Mouse (Mus musculus): Measurements from ENCODE around the gene Galnt9. TPM values are rescaled to one million over a fixed set of nuclear protein-coding genes. Genes with fewer than 3 reads are reported as not detected.

Galnt9 gene
- total RNA-seq, 2 experiments from 2014 or later, result not detected

DNA sequence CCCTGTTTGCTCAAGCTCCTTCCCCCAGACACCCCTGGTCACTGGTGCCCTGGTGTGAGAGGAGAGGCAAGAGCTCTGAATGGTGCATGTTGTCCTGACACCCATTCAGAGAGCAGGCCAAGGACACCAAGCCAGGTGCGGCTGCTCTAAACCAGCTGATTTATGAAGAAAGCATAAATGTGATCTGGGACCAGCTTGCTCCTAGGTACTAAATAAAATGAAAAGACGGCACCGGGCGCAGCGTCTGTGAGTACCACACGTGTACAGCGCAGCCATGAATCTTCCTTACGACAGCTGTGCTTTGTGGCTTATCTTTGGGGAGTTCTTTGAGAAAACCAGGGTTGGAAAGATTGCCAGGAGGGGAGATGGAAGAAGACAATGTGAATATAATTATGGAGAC is 8.2 kb upstream of the Galnt9 start:
- DNase-seq (ENCODE audit: low spot score), result no peak

DNA sequence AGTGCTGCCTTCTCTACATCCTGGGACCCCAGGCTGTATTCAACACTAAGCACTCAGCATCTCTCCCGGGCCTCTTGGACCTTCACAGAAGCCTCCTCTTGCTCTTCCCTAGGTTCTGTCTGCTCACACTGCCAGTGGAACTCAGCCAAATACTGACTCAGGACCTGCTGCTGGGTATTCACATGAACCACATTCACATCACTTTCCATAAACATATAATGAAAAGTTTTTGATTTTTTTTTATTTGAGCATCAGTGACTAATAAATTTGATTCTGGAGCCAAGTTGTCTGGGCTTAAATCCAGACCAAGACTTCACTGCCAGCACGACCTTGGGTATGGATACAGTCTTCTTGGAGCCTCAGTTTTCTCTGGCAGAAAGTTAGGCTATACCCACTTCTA is 3.2 kb upstream of the Galnt9 start:
- no peak for DNase-seq (ENCODE audit: low spot score)

GRCm38 (mm10) chr5:110541456-110541855 is 2.7 kb upstream of the Galnt9 start:
- no peak for DNase-seq (ENCODE audit: low spot score)

GRCm38 (mm10) chr5:110544691-110545069 is 525 bp downstream of the Galnt9 start:
- no peak for DNase-seq (ENCODE audit: low spot score)

DNA sequence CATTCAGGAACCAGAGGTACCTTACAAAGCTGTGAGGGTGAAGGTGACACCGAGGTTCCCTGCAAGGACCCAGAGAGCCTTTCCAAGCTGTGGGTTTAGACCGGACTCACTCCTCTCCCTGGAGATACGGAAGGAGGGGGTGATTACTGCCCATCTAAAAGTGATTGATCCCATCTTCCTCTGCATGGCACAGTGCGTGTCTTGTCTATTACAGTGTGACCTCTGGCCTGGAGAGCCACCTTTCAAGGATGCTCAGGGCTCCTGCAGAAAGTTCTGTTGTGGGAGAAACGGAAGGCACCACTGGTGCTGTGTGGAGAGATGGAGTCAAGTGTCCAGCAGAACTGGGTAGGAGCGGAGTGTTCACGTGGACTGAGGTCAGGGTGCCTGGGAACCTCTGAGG is 1.2 kb downstream of the Galnt9 start:
- no peak for DNase-seq (ENCODE audit: low spot score)

GRCm38 (mm10) chr5:110546136-110546535 is 2.0 kb downstream of the Galnt9 start:
- DNase-seq (ENCODE audit: low spot score), result no peak

DNA sequence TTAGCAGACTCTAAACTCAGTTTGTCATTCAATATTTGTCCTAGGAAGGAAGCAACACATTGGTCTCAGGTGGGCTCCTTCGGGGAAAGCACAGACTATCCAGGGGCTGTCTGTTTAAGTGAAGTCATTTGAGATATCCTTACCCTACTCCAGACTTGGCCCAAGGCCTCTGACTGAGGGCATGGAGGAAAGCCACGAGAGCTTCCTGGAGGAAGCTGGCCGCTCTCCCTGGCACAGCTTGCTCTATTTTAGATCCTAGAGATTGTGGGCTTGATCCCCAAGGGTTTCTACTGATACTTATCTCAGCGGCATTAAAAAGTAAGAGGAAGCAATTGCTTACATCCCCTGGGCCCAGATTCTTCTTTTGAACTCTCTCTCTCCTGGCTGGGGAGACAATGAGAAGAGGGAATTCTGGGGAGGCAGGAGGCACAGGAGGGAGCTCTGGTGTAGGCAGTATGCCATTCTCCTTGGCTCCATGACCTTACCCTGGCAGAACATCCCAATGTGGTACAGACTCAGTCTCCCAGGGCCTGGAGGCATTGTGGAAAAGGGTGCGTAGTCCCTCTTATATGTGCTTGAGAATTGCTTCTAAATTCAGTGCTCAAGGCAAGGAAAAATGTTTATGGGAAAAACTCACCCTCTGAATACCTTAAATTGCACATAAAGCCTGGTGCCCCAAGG is 2.7 kb downstream of the Galnt9 start:
- DNase-seq (ENCODE audit: low spot score), result no peak

- no peak for DNase-seq (ENCODE audit: low spot score)
Observed at GRCm38 (mm10) chr5:110548446-110548845, 4.3 kb downstream of the Galnt9 start.

DNA sequence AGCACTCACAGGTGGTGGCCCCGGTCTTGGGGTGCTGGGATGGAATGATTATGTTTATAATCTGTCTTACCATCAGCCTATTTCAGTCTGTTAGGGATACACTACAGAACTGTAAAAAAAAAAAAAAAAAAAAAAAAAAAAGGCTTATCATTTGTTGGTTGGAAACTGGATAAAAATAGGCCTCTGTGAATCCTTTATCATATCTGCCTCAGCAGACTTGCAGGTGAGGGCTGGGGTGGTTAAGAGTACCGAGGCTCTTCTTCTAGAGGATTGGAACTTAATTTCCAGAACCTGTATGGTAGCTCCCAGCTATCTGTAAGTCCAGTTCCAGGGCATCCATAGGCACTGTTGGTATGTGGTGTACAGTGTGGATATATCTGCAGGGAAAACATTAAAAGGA is 6.0 kb downstream of the Galnt9 start:
- no peak for DNase-seq (ENCODE audit: low spot score)

GRCm38 (mm10) chr5:110550841-110551240 is 6.7 kb downstream of the Galnt9 start:
- DNase-seq (ENCODE audit: low spot score), result no peak

GRCm38 (mm10) chr5:110552005-110552404 is 7.8 kb downstream of the Galnt9 start:
- DNase-seq (ENCODE audit: low spot score), result no peak

DNA sequence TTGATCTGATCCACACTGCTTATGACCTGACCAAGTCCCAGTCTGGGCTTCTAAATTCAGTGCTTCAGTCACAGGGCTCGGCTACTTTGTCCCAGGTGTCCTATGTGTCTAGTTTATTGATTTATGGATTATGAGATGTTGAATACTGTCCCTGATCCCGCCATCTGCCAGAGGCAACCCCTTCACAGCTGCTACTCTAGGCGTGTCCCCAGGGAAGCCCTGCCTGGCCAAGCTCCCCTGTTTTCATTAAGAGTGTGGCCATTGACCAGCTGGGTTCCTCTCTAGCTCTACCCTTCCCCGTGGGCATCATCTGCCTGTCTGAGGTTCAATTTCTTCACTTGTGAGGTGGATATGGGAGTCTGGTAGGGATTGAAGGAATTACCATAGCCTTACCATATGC is 9.2 kb downstream of the Galnt9 start:
- no peak for DNase-seq (ENCODE audit: low spot score)

- DNase-seq (ENCODE audit: low spot score), result no peak
Observed at GRCm38 (mm10) chr5:110555198-110555597, 11.0 kb downstream of the Galnt9 start.

DNA sequence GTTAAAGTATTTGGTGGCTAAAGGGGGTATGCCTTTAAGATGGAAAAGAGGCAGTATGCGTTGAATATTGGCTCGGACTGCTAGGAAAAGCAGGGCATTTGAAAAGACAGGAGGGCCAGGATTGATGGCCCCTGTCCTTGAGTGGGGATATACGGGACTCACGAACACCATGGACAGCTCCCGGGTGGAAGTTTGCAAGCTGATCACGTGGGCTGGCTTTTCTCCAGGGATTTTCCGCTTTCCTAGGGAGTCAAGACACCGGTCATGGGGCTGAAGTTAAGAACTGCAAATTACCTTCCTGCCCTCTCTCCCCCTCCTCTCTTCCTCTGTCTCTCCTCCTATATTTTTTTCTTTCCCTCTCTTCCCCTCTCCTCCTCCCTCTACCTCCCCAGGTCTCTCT is 14.2 kb downstream of the Galnt9 start:
- DNase-seq (ENCODE audit: low spot score), result peak; percentile 38

DNA sequence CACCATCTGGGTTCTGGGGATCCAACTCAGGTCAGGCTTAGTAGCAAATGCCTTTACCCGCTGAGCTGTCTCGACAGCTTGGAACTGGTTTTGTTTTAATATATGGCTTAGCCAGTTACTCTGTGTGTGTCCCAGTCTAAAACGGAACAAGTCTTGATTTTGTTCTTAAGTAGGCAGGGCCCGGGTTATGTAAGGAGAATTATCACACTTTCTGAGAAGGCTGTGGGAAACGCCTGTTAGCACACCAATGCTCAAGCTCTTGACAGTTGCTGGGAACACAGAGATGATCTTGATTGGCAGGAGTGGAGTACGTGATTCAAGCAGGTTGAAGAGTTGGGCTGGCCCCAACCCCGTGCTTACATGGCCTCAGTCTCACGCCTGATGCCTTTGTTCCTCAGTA is 15.5 kb downstream of the Galnt9 start:
- DNase-seq (ENCODE audit: low spot score), result no peak

GRCm38 (mm10) chr5:110562741-110563326 is 18.7 kb downstream of the Galnt9 start:
- DNase-seq (ENCODE audit: low spot score), result no peak

DNA sequence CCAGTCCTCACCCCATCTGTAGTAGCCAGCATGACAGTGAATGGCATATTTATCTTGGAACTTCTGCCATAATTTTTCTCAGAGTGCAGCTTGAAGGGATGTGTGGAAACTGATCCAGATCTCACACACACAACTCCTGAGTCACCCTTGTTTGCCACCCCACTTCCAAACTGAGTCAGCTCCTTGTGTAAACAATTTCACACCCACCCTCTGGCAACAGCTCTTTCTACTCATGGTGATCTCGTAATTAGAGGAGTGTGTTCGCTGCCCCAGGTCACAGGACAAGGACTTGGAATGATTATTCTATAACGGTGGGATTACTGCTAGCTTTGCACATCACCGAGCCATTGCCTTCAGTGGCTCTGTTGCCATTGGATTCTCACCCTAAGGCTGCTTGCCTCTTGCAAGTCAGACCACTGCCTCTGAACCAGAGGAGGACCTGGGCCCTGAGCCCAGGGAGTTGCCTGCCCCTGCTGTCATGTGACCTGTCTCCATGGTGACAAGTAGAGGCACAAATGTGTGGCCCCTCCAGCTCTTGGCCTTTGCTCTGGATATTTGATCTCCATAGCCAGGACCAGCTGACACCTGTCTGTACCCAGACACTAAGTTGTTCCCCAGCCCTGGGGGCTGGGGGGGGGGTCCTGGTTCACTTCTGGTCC is 21.0 kb downstream of the Galnt9 start:
- no peak for DNase-seq (ENCODE audit: low spot score)

- DNase-seq (ENCODE audit: low spot score), result no peak
Observed at GRCm38 (mm10) chr5:110567547-110567946, 23.4 kb downstream of the Galnt9 start.

- DNase-seq (ENCODE audit: low spot score), result no peak
Observed at GRCm38 (mm10) chr5:110574888-110575287, 30.7 kb downstream of the Galnt9 start.

DNA sequence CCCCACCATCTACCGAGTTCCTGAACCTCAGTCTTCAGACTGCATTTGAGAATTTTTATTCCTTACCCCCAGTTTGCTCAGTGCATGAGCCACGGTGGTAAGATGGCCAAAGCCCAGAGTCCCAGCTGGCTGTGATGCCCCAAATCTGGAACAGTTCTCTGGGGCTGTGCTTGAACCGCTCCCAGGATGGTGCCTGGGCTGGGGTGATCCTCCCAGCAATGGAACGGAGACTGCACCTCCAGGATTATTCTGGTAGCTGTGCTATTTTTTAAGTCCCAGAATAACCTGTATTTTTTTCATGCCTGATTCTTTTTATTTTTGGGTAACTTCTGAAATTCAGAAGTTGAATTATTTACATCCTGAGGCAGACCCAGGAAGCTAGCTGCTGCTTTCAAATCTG is 35.1 kb downstream of the Galnt9 start:
- DNase-seq (ENCODE audit: low spot score), result no peak

DNA sequence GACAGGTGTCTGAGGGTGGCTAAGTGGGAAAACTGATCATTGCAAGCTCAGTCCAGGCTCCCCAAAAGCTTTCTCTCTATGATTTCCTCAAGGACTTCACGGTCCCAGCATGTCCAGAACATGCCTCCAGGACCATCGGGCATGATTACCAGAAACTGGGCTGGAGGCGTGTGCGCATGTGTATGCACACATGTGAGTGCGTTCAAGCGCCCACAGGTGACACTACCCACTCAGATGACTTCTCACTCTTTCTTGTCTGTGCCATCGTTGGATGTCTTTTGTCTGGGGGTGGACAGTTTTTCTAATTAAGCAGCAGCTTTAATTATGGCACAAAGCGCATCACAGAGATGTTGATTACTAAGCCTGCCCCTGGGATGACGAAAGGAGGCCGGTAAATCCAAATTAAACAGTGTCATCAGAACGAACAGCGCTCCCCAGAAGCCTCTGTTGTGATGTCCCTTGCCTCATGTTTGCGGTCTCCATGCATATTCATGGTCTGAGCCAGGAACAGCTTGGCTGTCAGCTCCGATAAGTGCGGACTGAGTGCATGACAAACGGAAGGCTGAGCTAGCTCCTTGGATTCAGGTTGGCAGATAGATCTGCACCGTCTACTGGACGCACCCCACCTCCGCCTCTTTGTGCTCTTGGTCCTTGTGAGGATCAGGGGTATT is 36.5 kb downstream of the Galnt9 start:
- no peak for DNase-seq (ENCODE audit: low spot score)
